Mouse (Mus musculus): ENCODE measurements around the gene Ccnq. TPM values are rescaled to one million over a fixed set of nuclear protein-coding genes. Genes with fewer than 3 reads are reported as not detected.

Ccnq gene
- total and polyA plus RNA-seq, 3 experiments, result 47.7 to 63.5 (median 55.5) TPM

DNA sequence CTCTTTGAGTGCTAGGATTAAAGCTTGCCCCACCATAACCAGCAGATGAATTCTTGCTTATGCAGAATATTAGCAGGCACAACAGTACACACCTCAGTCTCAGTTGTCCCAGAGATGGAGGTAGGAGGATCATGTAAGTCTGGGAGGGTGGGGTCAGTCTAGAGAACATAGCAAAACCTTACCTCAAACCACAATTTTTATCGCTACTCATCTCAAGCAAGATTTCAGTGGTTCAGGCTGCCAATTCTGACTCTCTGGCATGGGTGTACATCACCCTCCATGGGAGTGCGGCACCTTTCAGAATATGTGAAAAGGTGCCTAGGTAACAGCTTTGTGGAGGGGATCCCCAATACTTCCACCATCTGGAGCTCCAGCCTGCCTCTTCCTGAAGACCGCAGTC lies 28.5 kb upstream of the Ccnq start:
- in situ Hi-C loops (cut with MboI; ENCODE audit: low pct_ligation_motif_present, low pct_unique_long_range_greater_than_20kb, low sequenced_read_pairs), result no loop called here
- Histone ChIP-seq H3K9ac (ENCODE audit: insufficient read depth, low read depth) (no peak overlapping the region), H3K79me2 (replicated peaks; ENCODE audit: control insufficient read depth, extremely low read depth, insufficient read depth, poor library complexity, severe bottlenecking) (no peaks in the 10 kb centered on the region), H3K9me3 (replicated peaks; ENCODE audit: low read length) (no peaks in the 10 kb centered on the region), H3K4me3 (replicated peaks in 1 of 3; ENCODE audit: low read depth in 2 of 3, low read length in 2 of 3, poor library complexity in 1 of 3) (no peak overlapping the region), H3K36me3 (replicated peaks in 1 of 2; ENCODE audit: control insufficient read depth in 1 of 2, insufficient read depth in 1 of 2, low read length in 1 of 2) (no peaks in the 10 kb centered on the region), H3K27ac (ENCODE audit: insufficient read depth, low read depth) (no peak overlapping the region), H3K27me3 (replicated peaks) (peaks cover 4% of the 10 kb centered on the region), H3K4me1 (ENCODE audit: control insufficient read depth in 1 of 2, insufficient read depth in 2 of 2) (peaks cover 0 to 3% of the 10 kb centered on the region in 2 experiments; a peak in 1 of 4 replicates), H3K4me2 (ENCODE audit: insufficient read depth, low read depth, poor library complexity, severe bottlenecking) (no peak overlapping the region)
- no peak for DNase-seq (ENCODE audit: extremely low read depth)
- dilution Hi-C loops (cut with MboI; ENCODE audit: extremely low pct_ligation_motif_present, extremely low pct_unique_long_range_greater_than_20kb, low sequenced_read_pairs), result no loop called here
- no peak for TF ChIP-seq TCF12 (IDR thresholded peaks at IDR 0.05; ENCODE audit: low read depth, low read length)

- Histone ChIP-seq H3K9me3 (replicated peaks; ENCODE audit: low read length) (no peaks in the 10 kb centered on the region), H3K27ac (ENCODE audit: insufficient read depth, low read depth) (no peak overlapping the region), H3K79me2 (replicated peaks; ENCODE audit: control insufficient read depth, extremely low read depth, insufficient read depth, poor library complexity, severe bottlenecking) (no peaks in the 10 kb centered on the region), H3K4me1 (ENCODE audit: control insufficient read depth in 1 of 2, insufficient read depth in 2 of 2) (peaks cover 0 to 3% of the 10 kb centered on the region in 2 experiments; a peak in 1 of 4 replicates), H3K27me3 (replicated peaks) (peaks cover 4% of the 10 kb centered on the region), H3K4me2 (ENCODE audit: insufficient read depth, low read depth, poor library complexity, severe bottlenecking) (no peak overlapping the region), H3K4me3 (replicated peaks in 1 of 3; ENCODE audit: low read depth in 2 of 3, low read length in 2 of 3, poor library complexity in 1 of 3) (no peak overlapping the region), H3K9ac (ENCODE audit: insufficient read depth, low read depth) (no peak overlapping the region), H3K36me3 (replicated peaks in 1 of 2; ENCODE audit: control insufficient read depth in 1 of 2, insufficient read depth in 1 of 2, low read length in 1 of 2) (no peaks in the 10 kb centered on the region)
- DNase-seq (ENCODE audit: extremely low read depth), result no peak
- TF ChIP-seq UBTF (IDR thresholded peaks at IDR 0.05; ENCODE audit: low read depth, low read length), result no peak
- no peak for TF ChIP-seq USF2 (conservative IDR thresholded peaks at IDR 0.05; ENCODE audit: low read depth, low read length)
- no peak for TF ChIP-seq KAT2A (IDR thresholded peaks at IDR 0.05; ENCODE audit: insufficient replicate concordance, low read length)
- no peak for TF ChIP-seq HCFC1 (IDR thresholded peaks at IDR 0.05; ENCODE audit: low read depth, low read length)
- TF ChIP-seq MAX (IDR thresholded peaks at IDR 0.05; ENCODE audit: low read length), result no peak
- TF ChIP-seq BHLHE40 (IDR thresholded peaks at IDR 0.05; ENCODE audit: low read depth, low read length), result no peak
- no peak for TF ChIP-seq GABPA (IDR thresholded peaks at IDR 0.05; ENCODE audit: insufficient replicate concordance, low read depth, low read length)
- no peak for TF ChIP-seq TBP (conservative IDR thresholded peaks at IDR 0.05; ENCODE audit: low read depth, low read length)
- no peak for TF ChIP-seq MAFK (IDR thresholded peaks at IDR 0.05; ENCODE audit: insufficient replicate concordance, low read length)
- TF ChIP-seq CHD2 (IDR thresholded peaks at IDR 0.05; ENCODE audit: low read length), result no peak
- TF ChIP-seq ELF1 (IDR thresholded peaks at IDR 0.05; ENCODE audit: low read depth, low read length), result no peak
- TF ChIP-seq JUND (conservative IDR thresholded peaks at IDR 0.05; ENCODE audit: low read depth, low read length), result no peak
- TF ChIP-seq NRF1 (IDR thresholded peaks at IDR 0.05; ENCODE audit: low read depth, low read length), result no peak
- TF ChIP-seq RCOR1 (conservative IDR thresholded peaks at IDR 0.05; ENCODE audit: low read depth, low read length), result no peak
- dilution Hi-C loops (cut with MboI; ENCODE audit: extremely low pct_ligation_motif_present, extremely low pct_unique_long_range_greater_than_20kb, low sequenced_read_pairs), result no loop called here
- in situ Hi-C loops (cut with MboI; ENCODE audit: low pct_ligation_motif_present, low pct_unique_long_range_greater_than_20kb, low sequenced_read_pairs), result no loop called here
These were observed 26.5 kb upstream of the Ccnq start for GRCm38 (mm10) chr11:78777851-78778680.

All from CH12.LX (cell line).